Mouse (Mus musculus) MN1 (cell line): ENCODE data around the gene Ccne1.
"Not testable (repeated sequence)": the region's sequence is repeated elsewhere in the genome, so short reads cannot be mapped to it uniquely, and the experiment has no call there.

Experiments
- DNase-seq: peaks from one replicate; pipeline ENCODE4 v3.0.0-alpha.2; 2016; ENCODE audit warnings: low spot score

The Ccne1 gene

DNA sequence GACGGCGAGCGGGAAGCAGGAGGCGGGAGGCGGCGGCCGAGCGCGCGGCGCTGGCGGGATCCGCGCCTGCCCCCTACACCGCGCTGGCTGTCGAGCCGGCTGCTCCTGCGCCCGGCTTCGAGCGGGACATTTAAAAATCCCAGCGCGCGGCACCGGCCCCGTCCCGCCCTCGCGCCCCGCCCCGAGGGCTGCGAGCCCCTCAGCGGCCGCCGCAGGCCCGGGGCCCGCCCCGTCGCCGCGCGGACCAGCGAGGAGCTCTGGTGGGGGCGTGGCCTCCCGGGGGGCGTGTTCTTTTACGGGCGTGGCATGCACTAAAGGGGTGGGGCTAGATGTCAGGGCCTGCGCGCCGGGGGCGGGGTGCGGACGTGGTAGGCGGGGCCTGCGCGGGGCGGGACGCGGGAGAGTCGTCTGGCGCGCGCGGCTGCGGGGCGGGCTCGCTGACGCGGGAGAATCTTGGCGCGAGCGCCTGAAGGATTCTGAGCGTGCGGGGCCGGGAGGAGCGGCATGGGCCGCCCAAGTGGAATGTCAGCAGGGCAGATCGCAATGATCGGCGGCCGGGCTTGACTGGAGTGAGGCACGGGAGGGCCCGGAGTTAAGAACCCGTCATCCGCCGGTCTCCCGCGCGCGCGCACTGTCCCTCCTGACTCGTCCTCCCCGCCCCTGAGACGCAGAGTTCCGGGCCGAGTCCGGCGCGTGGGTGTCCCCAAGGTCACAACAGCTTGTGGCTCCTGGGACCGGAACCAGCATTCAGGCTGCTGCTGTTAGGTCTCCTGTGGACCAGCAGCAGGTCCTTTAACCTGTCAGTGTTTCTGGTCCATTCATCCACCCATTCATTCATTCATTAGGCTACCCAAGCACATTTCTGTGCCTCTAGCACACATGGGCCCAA is at the start of gene Ccne1:
Gene Ccne1 (minus strand): TSS at position 164 of the 889 bp plus-strand sequence.
- peak; percentile 96 for DNase-seq

DNA sequence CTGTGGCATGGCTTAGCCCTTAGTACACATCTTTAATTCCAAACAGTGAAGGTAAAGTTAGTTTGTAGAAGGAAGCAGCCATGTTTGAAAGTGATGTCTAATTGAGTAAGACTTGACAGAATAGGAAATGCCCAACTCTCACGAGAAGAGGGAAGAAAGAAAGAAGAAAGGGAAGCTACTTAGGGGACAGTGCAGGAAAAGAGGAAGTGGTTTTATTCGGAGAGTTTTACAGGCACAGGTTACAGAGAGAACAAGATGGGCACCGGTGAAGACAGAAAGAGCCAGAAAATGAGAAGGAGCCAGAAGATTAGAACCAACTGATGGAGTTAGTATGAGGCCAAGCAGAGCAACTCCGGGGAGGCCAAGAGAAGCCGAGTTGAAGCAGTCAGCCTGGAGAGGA is 48.5 kb upstream of the Ccne1 start:
- no peak for DNase-seq

GRCm38 (mm10) chr7:38152571-38152970 is 45.2 kb upstream of the Ccne1 start:
- DNase-seq: no peak

- DNase-seq: no peak
These were observed 44.5 kb upstream of the Ccne1 start for GRCm38 (mm10) chr7:38151706-38152312.

- no peak for DNase-seq
These were observed 40.1 kb upstream of the Ccne1 start for GRCm38 (mm10) chr7:38147477-38147876.

DNA sequence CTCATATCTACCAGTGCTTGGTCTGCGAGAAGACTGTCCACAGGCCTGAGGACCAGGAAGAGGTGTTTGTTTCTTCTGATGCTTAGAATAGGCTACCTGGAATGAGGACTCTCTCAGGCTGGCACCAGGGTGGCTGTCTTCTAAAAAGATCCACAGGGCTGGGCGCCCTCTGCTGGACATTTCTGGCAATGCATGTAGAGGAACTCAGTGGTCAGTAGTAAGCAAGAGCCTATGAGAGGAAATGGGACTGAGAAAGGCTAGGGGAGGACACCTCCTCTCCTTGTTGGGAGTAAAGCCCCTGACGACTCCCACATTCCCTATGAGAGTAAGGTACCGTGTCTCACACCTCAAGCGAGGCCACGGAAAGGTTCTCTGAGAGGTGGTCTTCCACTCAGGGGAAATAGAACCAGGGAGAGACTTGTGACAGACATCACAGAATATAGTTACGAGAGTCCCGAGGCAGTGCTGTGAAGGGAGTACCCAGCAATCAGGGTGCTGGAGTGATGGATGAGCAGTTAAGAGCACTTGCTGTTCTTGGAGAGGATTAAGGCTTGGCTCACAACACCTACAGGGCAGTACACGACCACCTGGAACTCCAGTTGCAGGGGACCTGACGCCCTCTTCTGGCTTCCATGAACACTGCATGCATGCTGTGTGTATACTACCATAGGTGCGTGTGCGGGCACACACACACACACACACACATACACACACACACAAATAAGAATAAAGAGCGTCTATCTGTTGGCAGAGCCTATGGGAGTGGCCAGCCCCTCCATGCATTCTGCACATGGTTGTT is 34.6 kb upstream of the Ccne1 start:
- peak; percentile 77 for DNase-seq

DNA sequence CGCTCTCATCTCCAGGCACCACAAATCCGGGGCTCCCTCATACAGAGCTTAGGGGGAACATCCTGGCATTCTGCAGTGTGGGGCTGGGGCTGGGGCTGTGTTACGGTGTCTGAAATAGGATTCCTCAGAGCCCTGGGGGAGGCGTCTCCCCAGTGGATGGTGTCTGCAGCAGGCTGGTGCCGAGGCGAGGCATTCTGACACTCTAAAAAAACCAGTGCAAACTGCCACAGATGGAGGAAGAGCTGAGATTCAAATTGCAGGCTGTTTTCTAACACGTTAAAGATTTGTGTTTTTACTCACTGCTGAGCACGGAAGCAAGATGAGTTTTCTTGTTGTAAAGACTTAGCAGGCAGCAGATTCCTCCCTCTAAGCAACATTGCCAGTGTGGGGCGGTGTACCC is 33.0 kb upstream of the Ccne1 start:
- DNase-seq: no peak

DNA sequence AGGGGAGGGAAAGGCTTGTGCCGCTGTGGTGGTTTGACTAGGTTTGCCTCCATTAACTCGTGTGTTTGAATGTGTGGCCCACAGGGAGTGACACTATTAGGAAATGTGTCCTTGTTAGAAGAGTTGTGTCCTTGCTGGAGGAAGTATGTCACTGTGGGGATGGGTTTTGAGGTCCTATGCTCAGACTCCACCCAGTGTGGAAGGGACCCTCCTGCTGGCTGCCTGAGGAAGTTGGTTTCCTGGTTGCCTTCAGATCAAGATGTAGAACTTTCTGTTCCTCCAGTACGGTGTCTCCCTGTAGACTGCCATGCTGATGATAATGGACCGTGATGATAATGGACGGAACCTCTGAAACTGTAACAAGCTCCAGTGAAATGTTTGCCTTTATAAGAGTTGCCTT is 27.1 kb upstream of the Ccne1 start:
- DNase-seq: no peak

DNA sequence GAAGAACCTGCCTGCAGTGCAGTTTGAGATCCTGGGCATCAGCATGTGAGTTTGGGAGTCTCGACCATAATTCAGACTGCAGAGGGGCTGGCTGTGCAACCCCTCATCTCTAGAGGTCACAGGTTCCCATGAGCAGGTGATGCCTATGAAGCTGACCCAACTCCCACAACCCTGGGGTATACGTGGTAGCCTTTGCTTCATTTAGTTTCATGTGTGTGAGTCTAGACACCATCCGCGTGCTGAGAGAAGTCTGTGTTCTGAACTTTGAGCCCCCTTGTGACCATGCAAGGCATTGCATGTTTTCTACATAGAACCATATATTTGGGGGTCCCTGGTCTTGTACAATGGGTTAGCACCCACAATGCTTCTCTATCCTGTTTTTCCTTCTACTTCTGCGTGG is 23.9 kb upstream of the Ccne1 start:
- peak; percentile 25 for DNase-seq

- DNase-seq: no peak
These were observed 22.8 kb upstream of the Ccne1 start for GRCm38 (mm10) chr7:38129986-38130729.

- no peak for DNase-seq
These were observed 22.2 kb upstream of the Ccne1 start for GRCm38 (mm10) chr7:38129491-38129890.

DNA sequence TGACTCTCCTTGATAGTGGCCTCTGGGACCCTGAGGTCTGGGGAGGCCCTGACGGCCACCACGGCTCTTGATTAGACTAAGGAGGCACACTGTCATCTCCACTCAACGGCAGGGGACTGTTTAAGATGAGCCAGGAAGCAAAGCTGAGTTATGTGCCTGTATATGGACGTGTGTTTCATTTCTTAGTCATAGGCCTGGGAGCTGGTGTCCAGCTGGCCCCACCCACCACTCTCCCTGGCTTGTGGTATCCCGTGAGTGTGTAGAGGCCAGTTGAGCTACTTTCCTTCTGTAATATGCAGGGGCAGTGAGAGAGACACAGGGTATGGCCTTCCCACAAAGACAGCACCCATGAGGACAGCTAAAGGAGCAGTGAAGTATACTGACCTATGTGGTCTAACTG is 20.9 kb upstream of the Ccne1 start:
- DNase-seq: not testable (repeated sequence)

GRCm38 (mm10) chr7:38125565-38126159 is 18.3 kb upstream of the Ccne1 start:
- DNase-seq: no peak

DNA sequence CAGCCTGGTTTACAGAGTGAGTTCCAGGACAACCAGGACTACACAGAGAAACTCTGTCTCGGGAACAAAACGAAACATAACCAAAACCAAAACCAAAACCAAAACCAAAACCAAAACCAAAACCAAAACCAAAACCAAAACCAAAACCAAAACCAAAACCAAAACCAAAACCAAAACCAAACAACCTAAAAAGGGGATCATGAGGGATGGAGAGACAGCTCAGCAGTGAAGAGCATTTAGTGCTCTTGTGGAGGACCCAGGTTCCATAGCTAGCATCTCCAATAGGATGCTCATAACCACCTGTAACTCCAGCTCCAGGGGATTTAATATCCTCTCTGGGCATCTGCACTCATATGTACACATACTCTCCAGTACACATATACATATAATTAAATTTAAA is 16.8 kb upstream of the Ccne1 start:
- DNase-seq: not testable (repeated sequence)

DNA sequence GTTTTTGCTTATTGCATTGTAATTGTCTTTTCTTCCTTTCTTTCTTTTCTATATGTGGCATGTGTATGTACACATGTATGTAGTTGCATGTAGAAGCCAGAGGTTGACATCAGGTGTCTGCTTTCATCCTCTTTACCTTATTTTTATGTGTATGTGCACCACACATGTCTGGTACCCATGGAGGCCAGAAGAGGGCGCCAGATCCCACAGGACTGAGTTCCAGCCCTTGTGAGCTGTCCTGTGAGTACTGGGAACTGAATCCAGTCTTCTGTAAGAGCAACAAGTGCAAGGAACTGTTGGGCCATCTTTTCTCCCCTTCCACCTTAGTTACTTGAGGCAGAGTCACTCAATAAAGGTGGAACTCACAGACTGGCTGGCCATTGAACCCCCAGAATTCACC is 11.3 kb upstream of the Ccne1 start:
- DNase-seq: no peak

DNA sequence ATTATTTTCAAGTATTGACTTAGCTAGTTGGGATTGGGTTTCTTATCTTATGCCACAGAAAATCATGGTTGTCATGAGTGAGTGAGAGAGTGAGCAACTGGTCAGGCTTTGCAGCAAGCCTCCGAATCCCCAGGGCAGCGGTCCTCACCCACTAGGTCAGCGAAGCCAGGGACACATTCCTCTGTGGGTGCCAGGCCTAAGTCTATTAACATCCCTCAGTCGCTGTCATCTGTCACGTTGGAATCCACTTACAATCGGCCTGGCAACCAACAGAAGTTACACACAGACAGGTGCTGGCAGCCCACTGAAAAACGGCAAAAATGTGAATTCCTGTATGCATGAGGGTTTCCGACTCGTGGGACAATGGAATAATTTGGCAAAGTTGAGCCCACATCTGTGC is 5.1 kb upstream of the Ccne1 start:
- no peak for DNase-seq

DNA sequence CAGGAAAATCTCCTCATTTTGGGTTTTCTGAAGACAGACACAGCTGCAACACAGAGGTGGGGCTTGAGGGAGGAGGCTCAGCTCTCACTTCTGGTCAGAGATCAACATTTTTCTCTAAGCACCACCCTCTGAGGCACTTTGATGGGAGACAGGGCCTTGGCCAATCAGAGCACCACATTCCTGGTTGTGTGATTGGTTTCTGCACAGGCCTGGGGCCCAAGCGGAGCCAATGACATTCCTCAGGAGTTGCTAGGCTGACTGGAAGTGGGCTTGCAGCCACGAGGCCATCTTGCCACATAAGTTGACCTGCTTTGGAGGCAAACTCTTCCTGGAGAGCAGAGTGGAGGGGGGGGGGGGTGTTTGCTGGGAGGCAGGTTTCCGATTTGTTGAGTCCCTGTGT is 4.7 kb upstream of the Ccne1 start:
- peak; percentile 81 for DNase-seq

DNA sequence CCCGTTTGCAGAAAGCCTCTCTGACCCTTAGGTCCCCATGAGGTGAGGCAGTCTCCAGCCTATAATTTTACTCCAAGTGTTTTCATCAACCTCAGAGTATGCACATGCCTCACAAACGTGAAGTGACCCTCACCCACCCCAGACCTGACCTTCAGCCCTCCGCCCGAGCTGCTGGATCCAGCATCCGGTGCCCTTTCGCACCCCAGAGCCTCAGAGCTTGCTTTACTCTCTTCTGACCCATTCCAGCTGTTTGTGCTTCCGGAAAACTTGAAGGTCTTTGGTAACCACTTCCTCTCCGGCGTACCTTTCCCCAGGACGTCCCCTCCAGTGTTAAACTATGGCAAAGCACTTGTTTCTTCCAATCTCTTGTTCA is 912 bp upstream of the Ccne1 start:
- DNase-seq: no peak

DNA sequence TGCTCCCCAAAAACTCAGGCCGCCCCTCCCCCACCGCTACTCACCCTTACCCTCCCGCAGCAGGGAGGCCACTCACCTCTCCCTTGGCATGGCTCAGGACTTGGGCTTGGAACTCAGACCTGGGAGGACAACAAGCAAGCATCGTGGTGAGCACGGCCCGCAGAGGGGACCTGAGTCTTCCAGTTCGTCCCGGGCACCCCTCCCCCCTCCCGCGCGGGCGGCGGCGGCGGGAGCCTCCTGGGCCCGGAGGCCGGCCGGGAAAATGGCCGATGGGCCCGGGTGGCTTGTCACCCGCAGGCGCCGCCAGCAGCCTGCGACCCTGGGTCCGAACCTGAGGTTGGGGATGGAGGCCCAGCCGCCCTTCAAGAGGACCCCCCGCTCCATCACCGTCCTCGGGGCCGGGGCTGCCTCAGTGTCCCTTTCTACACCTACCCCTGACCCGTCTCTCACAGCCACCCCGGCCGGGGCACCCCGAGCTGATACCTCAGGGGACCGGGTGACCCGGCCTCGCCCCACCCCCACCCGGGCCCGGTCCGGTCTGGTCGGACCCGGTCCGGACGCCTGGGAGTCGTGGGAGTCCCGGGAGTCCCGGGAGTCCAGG is 523 bp downstream of the Ccne1 start:
- DNase-seq: peak; percentile 21

DNA sequence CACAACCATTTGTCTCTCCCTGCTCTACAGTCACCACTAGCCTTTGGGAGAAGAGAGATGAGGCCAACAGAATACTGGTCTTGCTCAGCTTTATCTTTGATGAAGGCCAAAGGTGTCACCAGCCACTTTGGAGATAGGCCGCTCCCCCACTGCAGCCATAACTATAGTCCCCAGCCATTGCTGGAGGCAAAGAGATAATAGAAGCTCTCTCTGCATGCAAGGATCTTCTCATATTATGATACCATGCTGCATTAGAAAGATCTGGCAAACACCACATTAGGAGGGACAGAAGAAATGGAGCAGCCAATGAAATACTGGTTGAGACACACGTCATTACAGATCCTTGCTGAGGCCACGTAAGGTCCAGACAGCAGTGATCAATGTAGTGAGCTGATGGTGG is 2.0 kb downstream of the Ccne1 start:
- DNase-seq: no peak

- DNase-seq: no peak
These were observed 3.2 kb downstream of the Ccne1 start for GRCm38 (mm10) chr7:38104097-38104496.
